In genomic region chr15:102483136-102483535, GRCm38 (mm10) we compare ENCODE assay signal across 21 mouse cellular contexts. TPM values are rescaled to one million over a fixed set of nuclear protein-coding genes. Genes with fewer than 3 reads are reported as not detected.
DNase-seq lines count a peak whose midpoint lies in the region; ATAC-seq and TF ChIP-seq lines count a peak whose summit lies in the region.
"Had no signal": no experiment of that assay in that cellular context is flagged by ENCODE, and none has a peak within 500 bp of the region (broad histone marks: within the 10 kb centered on the region; RNA-seq: fewer than 3 reads in every experiment).

No protein-coding gene starts in this region.

- H3K27me3 ChIP-seq in heart, adult 2 months (ENCODE audit: control insufficient read depth, insufficient read depth, low read length), result no peaks in the 10 kb centered on the region
- no peaks in the 10 kb centered on the region for H3K27me3 ChIP-seq in heart, embryonic 14.5 days (ENCODE audit: control insufficient read depth, insufficient read depth, low read length)
- no peaks in the 10 kb centered on the region for H3K27me3 ChIP-seq in myocyte (ENCODE audit: control insufficient read depth, insufficient read depth, insufficient read length)
- H3K27me3 ChIP-seq: hindbrain, embryonic 15.5 days had no signal

- H3ac ChIP-seq in myocyte (ENCODE audit: control insufficient read depth, insufficient read length), result no peak overlapping the region

- H3K4me2 ChIP-seq in heart, embryonic 14.5 days (ENCODE audit: low read length), result peak overlapping the region; percentile 17; the same call in 1 of the 2 replicates
- no peak overlapping the region for H3K4me2 ChIP-seq in myocyte (ENCODE audit: low read depth)
- H3K4me2 ChIP-seq: hindbrain, embryonic 15.5 days had no signal

- H3K4me1 ChIP-seq in heart, adult 2 months (ENCODE audit: control insufficient read depth, insufficient read depth, low read length), result peaks cover 1% of the 10 kb centered on the region; the same call in 1 of the 2 replicates
- H3K4me1 ChIP-seq in heart, embryonic 14.5 days (ENCODE audit: control insufficient read depth in 2 of 2, insufficient read depth in 2 of 2, low read length in 2 of 2), result peaks cover 2 to 24% of the 10 kb centered on the region in 2 experiments
- H3K4me1 ChIP-seq in ES-E14 (ENCODE audit: control insufficient read depth in 2 of 2, insufficient read depth in 2 of 2, low read length in 2 of 2, poor library complexity in 1 of 2), result peaks cover 0 to 4% of the 10 kb centered on the region in 2 experiments; a peak in 1 of 4 replicates
- H3K4me1 ChIP-seq: embryonic facial prominence, embryonic 10.5 days; hindbrain, embryonic 15.5 days had no signal

- in situ Hi-C loops in ES-E14 (cut with MboI; ENCODE audit: low sequenced_read_pairs in 2 of 2, unreplicated experiment in 2 of 2), result loop anchor here (10.0 to 25.0 kb wide), 3 partner anchors 178 to 398 kb away; no protein-coding TSS in a partner anchor

- peaks cover 3% of the 10 kb centered on the region; the same call in 1 of the 2 replicates for H3K79me2 ChIP-seq in heart, adult 2 months (replicated peaks; ENCODE audit: control insufficient read depth, insufficient read depth, low read length)
- peaks cover 93% of the 10 kb centered on the region for H3K79me2 ChIP-seq in myocyte (ENCODE audit: control insufficient read depth, insufficient read depth)

- no peaks in the 10 kb centered on the region for H3K9me3 ChIP-seq in heart, embryonic 14.5 days (ENCODE audit: control insufficient read depth, low read length)
- no peaks in the 10 kb centered on the region for H3K9me3 ChIP-seq in ES-E14 (ENCODE audit: control insufficient read depth, insufficient read depth, low read depth, low read length)
- H3K9me3 ChIP-seq: embryonic facial prominence, embryonic 10.5 days; hindbrain, embryonic 15.5 days had no signal

- no peak overlapping the region for H3K4me3 ChIP-seq in heart, adult 2 months
- no peak overlapping the region for H3K4me3 ChIP-seq in heart, embryonic 14.5 days (ENCODE audit: control insufficient read depth in 1 of 2, insufficient read depth in 1 of 2, low read depth in 1 of 2, low read length in 2 of 2)
- H3K4me3 ChIP-seq in ES-E14 (ENCODE audit: insufficient read depth in 1 of 2, low read depth in 1 of 2, low read length in 2 of 2, poor library complexity in 1 of 2, severe bottlenecking in 1 of 2) (no peak overlapping the region), myocyte (no peak overlapping the region)
- H3K4me3 ChIP-seq: embryonic facial prominence, embryonic 10.5 days; gastrocnemius, adult 2 months; hindbrain, embryonic 15.5 days had no signal

- no peak for TF ChIP-seq CTCF in heart, adult 2 months (IDR thresholded peaks at IDR 0.05)

- peaks cover 42% of the 10 kb centered on the region for H3K36me3 ChIP-seq in heart, adult 2 months (ENCODE audit: control insufficient read depth, insufficient read depth, low read length)
- peaks cover 95% of the 10 kb centered on the region for H3K36me3 ChIP-seq in heart, embryonic 14.5 days (ENCODE audit: control insufficient read depth, insufficient read depth, low read length)
- H3K36me3 ChIP-seq in ES-E14 (ENCODE audit: control insufficient read depth, insufficient read depth, low read length, poor library complexity, severe bottlenecking) (peaks cover 53% of the 10 kb centered on the region), myocyte (ENCODE audit: control insufficient read depth, insufficient read depth) (peaks cover 98% of the 10 kb centered on the region)

- TF ChIP-seq POLR2A in heart, adult 2 months (IDR thresholded peaks at IDR 0.05; ENCODE audit: insufficient read depth, low read depth, low read length), result no peak
- TF ChIP-seq POLR2A in myocyte (IDR thresholded peaks at IDR 0.05; ENCODE audit: insufficient read length, low read depth), result no peak

- DNase-seq in heart, adult 2 months, result no peak
- DNase-seq in heart, postnatal 4 days, result no peak
- DNase-seq in heart, postnatal 25 days (ENCODE audit: low spot score), result no peak
- no peak for DNase-seq in ES-E14 (ENCODE audit: low read depth, low spot score)
- DNase-seq in lung, adult 18-20 months, result no peak
- DNase-seq in ovary, postnatal 14 days (ENCODE audit: low spot score), result no peak
- DNase-seq: adrenal gland, adult 2 months; adrenal gland, postnatal 25 days; cerebellum, adult 18-20 months; cerebellum, adult 9-11 months; gastrocnemius, adult 2 months; gastrocnemius, postnatal 25 days; kidney, adult 2 months had no signal

- H3K27ac ChIP-seq in heart, adult 2 months, result peak overlapping the region; percentile 3
- H3K27ac ChIP-seq in heart, embryonic 14.5 days (replicated peaks in 1 of 2; ENCODE audit: control insufficient read depth in 1 of 2, insufficient read depth in 1 of 2, low read depth in 2 of 2, low read length in 2 of 2), result no peak overlapping the region; a peak in 2 of 4 replicates
- no peak overlapping the region for H3K27ac ChIP-seq in ES-E14 (ENCODE audit: insufficient read depth, low read depth, low read length, poor library complexity, severe bottlenecking)
- H3K27ac ChIP-seq: embryonic facial prominence, embryonic 10.5 days; gastrocnemius, adult 2 months; hindbrain, embryonic 15.5 days had no signal

- intact Hi-C loops in heart, adult 2 months (cut with DNase I), result no loop called here
- intact Hi-C loops in heart, postnatal 25 days (cut with DNase I), result no loop called here

- 59% methylated on average over 3 of the region's 3 CpGs for WGBS in heart, adult 2 months
- WGBS in heart, embryonic 14.5 days, result 42% methylated on average over 3 of the region's 3 CpGs

- ATAC-seq in heart, embryonic 14.5 days (ENCODE audit: insufficient number of reproducible peaks, insufficient read depth, low FRiP score, low read depth), result no peak
- ATAC-seq: forebrain, embryonic 14.5 days; intestine, embryonic 16.5 days had no signal

- TF ChIP-seq EP300 in heart, adult 2 months (IDR thresholded peaks at IDR 0.05; ENCODE audit: insufficient read depth, low read depth, low read length), result no peak

- H3K9ac ChIP-seq in heart, adult 2 months (ENCODE audit: low read depth, low read length), result no peak overlapping the region
- H3K9ac ChIP-seq in heart, embryonic 14.5 days (ENCODE audit: low read length), result no peak overlapping the region
- peak overlapping the region; percentile 38; the same call in 1 of the 2 replicates for H3K9ac ChIP-seq in ES-E14 (ENCODE audit: insufficient read depth, low read depth, low read length, poor library complexity, severe bottlenecking)
- H3K9ac ChIP-seq: hindbrain, embryonic 15.5 days had no signal

TF ChIP-seq in ES-E14, 5 proteins besides CTCF, POLR2A, EP300 and RAD21:
- TF ChIP-seq CHD2 (IDR thresholded peaks at IDR 0.05; ENCODE audit: low read depth, low read length), result no peak
- TF ChIP-seq ZNF384 (IDR thresholded peaks at IDR 0.05; ENCODE audit: low read depth, low read length), result no peak
- TF ChIP-seq ZC3H11A (IDR thresholded peaks at IDR 0.05; ENCODE audit: borderline replicate concordance, low read depth, low read length), result no peak
- TF ChIP-seq MAFK (IDR thresholded peaks at IDR 0.05; ENCODE audit: insufficient read depth, low read depth, low read length), result no peak
- no peak for TF ChIP-seq HCFC1 (IDR thresholded peaks at IDR 0.05; ENCODE audit: borderline replicate concordance, insufficient read depth, low read length)

TF ChIP-seq in myocyte, 11 proteins besides CTCF, POLR2A, EP300 and RAD21:
- TF ChIP-seq POLR2AphosphoS2 (IDR thresholded peaks at IDR 0.05; ENCODE audit: insufficient read length, low read depth) (peak; percentile 29), TCF12 (IDR thresholded peaks at IDR 0.05; ENCODE audit: insufficient read depth, poor library complexity, severe bottlenecking) (no peak)
TF ChIP-seq in myocyte: peak in this region for 1.

RNA-seq across cellular contexts. Expression of gene Pcbp2, which starts 12.8 kb away (rescaled TPM):
- 100 to 1,000 TPM; 442 to 494 TPM for total RNA-seq in heart, adult 2 months (2021)
- polyA plus RNA-seq in heart, adult 2 months (2012; rRNA removed), result 384 and 453 TPM in 2 replicates
- total RNA-seq in heart, postnatal 4 days (2021), result 100 to 1,000 TPM; 703 to 721 TPM
- polyA plus RNA-seq in heart, embryonic 14.5 days (2014; fragmentation: Nextera tagmentation; extraction: Ambion mirVana), result 184 and 194 TPM in 2 replicates
- 100 to 1,000 TPM; 458 to 504 TPM for total RNA-seq in heart, postnatal 25 days (2021)
- 206 and 377 TPM in 2 replicates for total RNA-seq in ES-E14 (2012; rRNA removed)
- 892 TPM for polyA plus RNA-seq in myocyte (2012; fragmentation: generic; extraction: Trizol)

RNA-seq across cellular contexts. Expression of gene Gm10337, which starts 20.4 kb away (rescaled TPM):
- total RNA-seq in heart, adult 2 months (2021), result not detected
- not detected in 2 replicates for polyA plus RNA-seq in heart, adult 2 months (2012; rRNA removed)
- 1 to 10 TPM in 1 of 2 experiments, not detected in 1; 7.3 TPM for total RNA-seq in heart, postnatal 4 days (2021)
- polyA plus RNA-seq in heart, embryonic 14.5 days (2014; fragmentation: Nextera tagmentation; extraction: Ambion mirVana), result 4.2 TPM in 1 of 2 replicates, not detected in the other
- total RNA-seq in heart, postnatal 25 days (2021), result not detected
- not detected in 2 replicates for total RNA-seq in ES-E14 (2012; rRNA removed)
- polyA plus RNA-seq in myocyte (2012; fragmentation: generic; extraction: Trizol), result not detected
- total RNA-seq: adrenal gland, adult 2 months; adrenal gland, postnatal 25 days; gastrocnemius, adult 2 months; granulocyte monocyte progenitor cell, adult 5-6 weeks had no signal
- polyA plus RNA-seq: adrenal gland, adult 2 months; C2C12; forebrain, embryonic 14.5 days; kidney, adult 2 months had no signal

RNA-seq across cellular contexts. Expression of gene Prr13, which starts 24.3 kb away (rescaled TPM):
- total RNA-seq in heart, adult 2 months (2021), result 10 to 100 TPM; 22.8 to 23.2 TPM
- polyA plus RNA-seq in heart, adult 2 months (2012; rRNA removed), result 75.5 and 78.4 TPM in 2 replicates
- total RNA-seq in heart, postnatal 4 days (2021), result 10 to 100 TPM; 26.4 to 28.0 TPM
- 108 and 114 TPM in 2 replicates for polyA plus RNA-seq in heart, embryonic 14.5 days (2014; fragmentation: Nextera tagmentation; extraction: Ambion mirVana)
- total RNA-seq in heart, postnatal 25 days (2021), result 10 to 100 TPM; 20.6 to 21.0 TPM
- 13.2 and 26.3 TPM in 2 replicates for total RNA-seq in ES-E14 (2012; rRNA removed)
- polyA plus RNA-seq in myocyte (2012; fragmentation: generic; extraction: Trizol), result 92.9 TPM

RNA-seq across cellular contexts. Expression of gene Map3k12, which starts 33.7 kb away (rescaled TPM):
- total RNA-seq in heart, adult 2 months (2021), result 1 to 10 TPM; 2.1 to 2.4 TPM
- polyA plus RNA-seq in heart, adult 2 months (2012; rRNA removed), result 4.1 and 5.5 TPM in 2 replicates
- 1 to 10 TPM; 5.4 to 6.1 TPM for total RNA-seq in heart, postnatal 4 days (2021)
- polyA plus RNA-seq in heart, embryonic 14.5 days (2014; fragmentation: Nextera tagmentation; extraction: Ambion mirVana), result 10.4 and 10.7 TPM in 2 replicates
- total RNA-seq in heart, postnatal 25 days (2021), result 1 to 10 TPM; 3.2 to 4.5 TPM
- total RNA-seq in ES-E14 (2012; rRNA removed), result 18.1 and 25.4 TPM in 2 replicates
- 5.9 TPM for polyA plus RNA-seq in myocyte (2012; fragmentation: generic; extraction: Trizol)

RNA-seq across cellular contexts. Expression of gene Tarbp2, which starts 34.9 kb away (rescaled TPM):
- 10 to 100 TPM; 37.4 to 43.6 TPM for total RNA-seq in heart, adult 2 months (2021)
- 79.2 and 85.0 TPM in 2 replicates for polyA plus RNA-seq in heart, adult 2 months (2012; rRNA removed)
- 10 to 100 TPM; 58.6 to 58.9 TPM for total RNA-seq in heart, postnatal 4 days (2021)
- polyA plus RNA-seq in heart, embryonic 14.5 days (2014; fragmentation: Nextera tagmentation; extraction: Ambion mirVana), result 81.7 and 83.8 TPM in 2 replicates
- total RNA-seq in heart, postnatal 25 days (2021), result 10 to 100 TPM; 46.6 to 47.6 TPM
- total RNA-seq in ES-E14 (2012; rRNA removed), result 163 and 184 TPM in 2 replicates
- polyA plus RNA-seq in myocyte (2012; fragmentation: generic; extraction: Trizol), result 76.2 TPM
